ENCODE assay signal across 8 mouse cellular contexts in genomic region chr7:30181308-30181707, GRCm38 (mm10). TPM values are rescaled to one million over a fixed set of nuclear protein-coding genes. Genes with fewer than 3 reads are reported as not detected.
DNase-seq lines count a peak whose midpoint lies in the region; ATAC-seq and TF ChIP-seq lines count a peak whose summit lies in the region.

No protein-coding gene starts in this region.

- 2% methylated on average over 4 of the region's 4 CpGs for WGBS in liver, postnatal 0 days (ENCODE audit: insufficient replicate concordance)

- no peak overlapping the region for H3K4me3 ChIP-seq in liver, postnatal 0 days (ENCODE audit: low read depth, low read length)

- no peaks in the 10 kb centered on the region for H3K9me3 ChIP-seq in liver, postnatal 0 days (ENCODE audit: low read length)

- TF ChIP-seq EP300 in liver, postnatal 0 days (IDR thresholded peaks at IDR 0.05; ENCODE audit: low read depth), result no peak

- H3K4me2 ChIP-seq in liver, postnatal 0 days (ENCODE audit: low read depth, low read length), result no peak overlapping the region

- no peak overlapping the region for H3K9ac ChIP-seq in liver, postnatal 0 days (replicated peaks)

- peak; percentile 67 for ATAC-seq in granulocyte monocyte progenitor cell, adult 5-6 weeks (replicated peaks; ENCODE audit: poor library complexity, severe bottlenecking)
- ATAC-seq in liver, postnatal 0 days, result peak; percentile 30; the same call in 1 of the 2 replicates
- ATAC-seq in neutrophil, adult 5-6 weeks (ENCODE audit: extremely low read depth, insufficient number of reproducible peaks, low FRiP score, poor library complexity, severe bottlenecking), result peak; percentile 74

- DNase-seq in CD4-positive helper T cell, adult 2 months (ENCODE audit: low read depth, low spot score), result peak; percentile 79
- DNase-seq in ZHBTc4 (ENCODE audit: low read depth, low spot score), result peak; percentile 87
- peak; percentile 62 to 74 for DNase-seq in cerebellum, postnatal 4 days (ENCODE audit: low spot score in 2 of 2)
- DNase-seq in kidney, postnatal 14 days, result peak; percentile 81
- DNase-seq in liver, postnatal 0 days, result peak; percentile 80
- peak; percentile 47 for DNase-seq in testis, postnatal 14 days (ENCODE audit: low spot score)

- H3K36me3 ChIP-seq in liver, postnatal 0 days (replicated peaks; ENCODE audit: insufficient read depth, low read length), result peaks cover 11% of the 10 kb centered on the region

- H3K27me3 ChIP-seq in liver, postnatal 0 days (ENCODE audit: insufficient read depth, low read length), result no peaks in the 10 kb centered on the region

- H3K27ac ChIP-seq in liver, postnatal 0 days (ENCODE audit: low read depth), result no peak overlapping the region

- H3K4me1 ChIP-seq in liver, postnatal 0 days (ENCODE audit: insufficient read depth), result peaks cover 6% of the 10 kb centered on the region

- peak; percentile 96 for TF ChIP-seq CTCF in liver, postnatal 0 days (IDR thresholded peaks at IDR 0.05; ENCODE audit: low read depth)

RNA-seq across cellular contexts. Expression of gene Cox7a1, which starts 2.6 kb away (rescaled TPM):
- not detected in 2 replicates for total RNA-seq in granulocyte monocyte progenitor cell, adult 5-6 weeks (2014; fragmentation: Nextera tagmentation)
- total RNA-seq in granulocyte monocyte progenitor cell, adult 5-6 weeks (2017), result 1.5 TPM in 1 of 2 replicates, not detected in the other
- polyA plus RNA-seq in liver, postnatal 0 days (2015; fragmentation: Nextera tagmentation; extraction: Ambion mirVana), result 7.0 and 15.1 TPM in 2 replicates
- total RNA-seq in neutrophil, adult 5-6 weeks (2017), result not detected in 2 replicates

RNA-seq across cellular contexts. Expression of gene Zfp146, which starts 11.8 kb away (rescaled TPM):
- 52.0 and 61.0 TPM in 2 replicates for total RNA-seq in granulocyte monocyte progenitor cell, adult 5-6 weeks (2014; fragmentation: Nextera tagmentation)
- 80.7 and 101 TPM in 2 replicates for total RNA-seq in granulocyte monocyte progenitor cell, adult 5-6 weeks (2017)
- 2.1 and 3.1 TPM in 2 replicates for polyA plus RNA-seq in liver, postnatal 0 days (2015; fragmentation: Nextera tagmentation; extraction: Ambion mirVana)
- 44.2 and 46.8 TPM in 2 replicates for total RNA-seq in neutrophil, adult 5-6 weeks (2017)

RNA-seq across cellular contexts. Expression of gene Capns1, which starts 17.3 kb away (rescaled TPM):
- total RNA-seq in granulocyte monocyte progenitor cell, adult 5-6 weeks (2014; fragmentation: Nextera tagmentation), result 236 and 240 TPM in 2 replicates
- 176 and 196 TPM in 2 replicates for total RNA-seq in granulocyte monocyte progenitor cell, adult 5-6 weeks (2017)
- polyA plus RNA-seq in liver, postnatal 0 days (2015; fragmentation: Nextera tagmentation; extraction: Ambion mirVana), result 30.2 and 30.6 TPM in 2 replicates
- total RNA-seq in neutrophil, adult 5-6 weeks (2017), result 137 and 168 TPM in 2 replicates

RNA-seq across cellular contexts. Expression of gene Polr2i, which starts 50.4 kb away (rescaled TPM):
- total RNA-seq in granulocyte monocyte progenitor cell, adult 5-6 weeks (2014; fragmentation: Nextera tagmentation), result 79.3 and 81.3 TPM in 2 replicates
- total RNA-seq in granulocyte monocyte progenitor cell, adult 5-6 weeks (2017), result 62.3 and 79.3 TPM in 2 replicates
- polyA plus RNA-seq in liver, postnatal 0 days (2015; fragmentation: Nextera tagmentation; extraction: Ambion mirVana), result 42.9 and 43.3 TPM in 2 replicates
- total RNA-seq in neutrophil, adult 5-6 weeks (2017), result 26.0 and 30.3 TPM in 2 replicates

RNA-seq across cellular contexts. Expression of gene Tbcb, which starts 50.8 kb away (rescaled TPM):
- total RNA-seq in granulocyte monocyte progenitor cell, adult 5-6 weeks (2014; fragmentation: Nextera tagmentation), result 113 and 115 TPM in 2 replicates
- 48.2 and 53.7 TPM in 2 replicates for total RNA-seq in granulocyte monocyte progenitor cell, adult 5-6 weeks (2017)
- 41.8 and 42.1 TPM in 2 replicates for polyA plus RNA-seq in liver, postnatal 0 days (2015; fragmentation: Nextera tagmentation; extraction: Ambion mirVana)
- 16.5 and 21.6 TPM in 2 replicates for total RNA-seq in neutrophil, adult 5-6 weeks (2017)
